Mouse (Mus musculus) embryonic fibroblast, embryonic 13.5 days (primary cell): Measurements from ENCODE around the gene Lhfpl5.

Experiments
- CTCF ChIP-seq: IDR thresholded peaks from 2 replicates; pipeline ENCODE4 v1.5.1; 2011; ENCODE audit warnings: mild to moderate bottlenecking, control low read depth, low read length, moderate library complexity, borderline replicate concordance; ENCODE audit not compliant: insufficient read depth
- POLR2A ChIP-seq: IDR thresholded peaks from 2 replicates; pipeline ENCODE4 v1.6.1; 2011; ENCODE audit warnings: low read depth, mild to moderate bottlenecking, control low read depth, low read length, moderate library complexity

- TF ChIP-seq CTCF (no peak), POLR2A (no peak)
Observed at GRCm38 (mm10) chr17:28560598-28560997, 14.8 kb upstream of the Lhfpl5 start, which contains the start of gene Clps.
